Mouse (Mus musculus) testis, adult 2 months (tissue): Measurements from ENCODE around the gene Trp53inp2. TPM values are rescaled to one million over a fixed set of nuclear protein-coding genes. Genes with fewer than 3 reads are reported as not detected.

Experiments
- H3K27ac ChIP-seq: fragments of 200-500 bp; 2 replicates; pipeline ENCODE4 v1.5.1; 2012; ENCODE audit warnings: low read depth, low read length; ENCODE audit not compliant: control insufficient read depth, insufficient read depth
- H3K27me3 ChIP-seq: fragments of 200-500 bp; 2 replicates; pipeline ENCODE4 v1.6.1; 2012; ENCODE audit warnings: mild to moderate bottlenecking, low read length, moderate library complexity; ENCODE audit not compliant: control insufficient read depth, insufficient read depth
- H3K36me3 ChIP-seq: fragments of 200-500 bp; 2 replicates; pipeline ENCODE4 v1.6.1; 2012; ENCODE audit warnings: mild to moderate bottlenecking, low read length; ENCODE audit not compliant: control insufficient read depth, insufficient read depth
- H3K4me1 ChIP-seq: fragments of 200-500 bp; 2 replicates; pipeline ENCODE4 v1.6.1; 2012; ENCODE audit warnings: low read length; ENCODE audit not compliant: control insufficient read depth, insufficient read depth
- H3K4me3 ChIP-seq: fragments of 200-500 bp; 2 replicates; pipeline ENCODE4 v1.5.1; 2012; ENCODE audit warnings: low read depth, mild to moderate bottlenecking, low read length, moderate library complexity, mixed read lengths; ENCODE audit not compliant: control insufficient read depth
- CTCF ChIP-seq: fragments of 200-500 bp; IDR thresholded peaks from 2 replicates; pipeline ENCODE4 v1.5.1; 2012; ENCODE audit warnings: low read depth, mild to moderate bottlenecking, inconsistent platforms, low read length, moderate library complexity; ENCODE audit not compliant: control insufficient read depth, insufficient read depth, insufficient replicate concordance
- POLR2A ChIP-seq: fragments of 200-500 bp; IDR thresholded peaks from 2 replicates; pipeline ENCODE4 v1.6.1; 2012; ENCODE audit warnings: low read depth, mild to moderate bottlenecking, inconsistent platforms, low read length, moderate library complexity; ENCODE audit not compliant: control insufficient read depth
- polyA plus RNA-seq: library from polyadenylated mRNA; depleted of rRNA; stranded (reverse); fragments of >200 nt; gene quantifications from 2 replicates; pipeline ENCODE4 v1.2.3, GENCODE M21; 2012

Gene Trp53inp2
- polyA plus RNA-seq, 1 experiment: 176 TPM

GRCm38 (mm10) chr2:155374521-155374920 is 6.3 kb upstream of the Trp53inp2 start:
- Histone ChIP-seq H3K27ac (no peak overlapping the region), H3K27me3 (no peaks in the 10 kb centered on the region), H3K36me3 (no peaks in the 10 kb centered on the region), H3K4me3 (no peak overlapping the region), H3K4me1 (peaks cover 2% of the 10 kb centered on the region; the same call in 1 of the 2 replicates)
- TF ChIP-seq POLR2A (no peak), CTCF (no peak)

GRCm38 (mm10) chr2:155376191-155376590 is 4.7 kb upstream of the Trp53inp2 start:
- Histone ChIP-seq H3K4me1 (peaks cover 2% of the 10 kb centered on the region), H3K27ac (no peak overlapping the region), H3K4me3 (no peak overlapping the region), H3K27me3 (no peaks in the 10 kb centered on the region; the same call in 1 of the 2 replicates), H3K36me3 (no peaks in the 10 kb centered on the region)
- TF ChIP-seq POLR2A (no peak), CTCF (no peak)

- TF ChIP-seq CTCF: no peak
- no peak for TF ChIP-seq POLR2A
- peaks cover 4% of the 10 kb centered on the region for H3K4me1 ChIP-seq
- H3K27me3 ChIP-seq: no peaks in the 10 kb centered on the region; the same call in 1 of the 2 replicates
- peak overlapping the region; percentile 97 for H3K4me3 ChIP-seq
- H3K27ac ChIP-seq: peak overlapping the region; percentile 97
- H3K36me3 ChIP-seq: no peaks in the 10 kb centered on the region
These were observed 190 bp downstream of the Trp53inp2 start for GRCm38 (mm10) chr2:155381060-155381437.

- Histone ChIP-seq H3K27me3 (no peaks in the 10 kb centered on the region; the same call in 1 of the 2 replicates), H3K4me1 (peaks cover 7% of the 10 kb centered on the region), H3K4me3 (peak overlapping the region; percentile 97), H3K27ac (peak overlapping the region; percentile 97), H3K36me3 (no peaks in the 10 kb centered on the region)
- TF ChIP-seq CTCF (no peak), POLR2A (peak; percentile 68)
These were observed 928 bp downstream of the Trp53inp2 start for GRCm38 (mm10) chr2:155381643-155382331.

GRCm38 (mm10) chr2:155382332-155382700 is 1.5 kb downstream of the Trp53inp2 start:
- Histone ChIP-seq H3K27me3 (no peaks in the 10 kb centered on the region; the same call in 1 of the 2 replicates), H3K4me1 (peaks cover 7% of the 10 kb centered on the region), H3K4me3 (peak overlapping the region; percentile 97), H3K36me3 (no peaks in the 10 kb centered on the region), H3K27ac (peak overlapping the region; percentile 97)
- TF ChIP-seq POLR2A (no peak), CTCF (no peak)

GRCm38 (mm10) chr2:155382791-155383438 is 2.1 kb downstream of the Trp53inp2 start:
- H3K4me1 ChIP-seq: peaks cover 7% of the 10 kb centered on the region
- H3K27me3 ChIP-seq: no peaks in the 10 kb centered on the region; the same call in 1 of the 2 replicates
- H3K36me3 ChIP-seq: no peaks in the 10 kb centered on the region
- TF ChIP-seq CTCF (no peak), POLR2A (0 out of 2 replicates have a peak, but pooled peaks have one; percentile 26)
- H3K27ac ChIP-seq: peak overlapping the region; percentile 97
- H3K4me3 ChIP-seq: peak overlapping the region; percentile 97

GRCm38 (mm10) chr2:155385090-155385489 is 4.2 kb downstream of the Trp53inp2 start:
- Histone ChIP-seq H3K4me3 (peak overlapping the region; percentile 82), H3K27me3 (no peaks in the 10 kb centered on the region; the same call in 1 of the 2 replicates), H3K4me1 (peaks cover 7% of the 10 kb centered on the region), H3K27ac (no peak overlapping the region), H3K36me3 (no peaks in the 10 kb centered on the region)
- TF ChIP-seq CTCF: peak; percentile 44; the same call in 1 of the 2 replicates
- TF ChIP-seq POLR2A: no peak
